Mouse (Mus musculus) hematopoietic stem cell, adult 5-6 weeks (primary cell): Measurements from ENCODE around the gene Hs6st3. TPM values are rescaled to one million over a fixed set of nuclear protein-coding genes. Genes with fewer than 3 reads are reported as not detected.

ENCODE experiments used
- ATAC-seq, 2 experiments: fragments of 125-278 bp in 1 of 2; replicated peaks in 1 of 2; 2 replicates each; pipeline ENCODE4 v1.8.0; 2016 to 2017; ENCODE audit warnings: inconsistent platforms in 2 of 2, mild to moderate bottlenecking in 2 of 2, moderate number of reproducible peaks in 2 of 2, low read depth in 1 of 2, moderate TSS enrichment in 1 of 2; ENCODE audit not compliant: low FRiP score in 2 of 2, poor library complexity in 2 of 2, severe bottlenecking in 2 of 2, insufficient read depth in 1 of 2, low TSS enrichment in 1 of 2
- total RNA-seq: library from RNA; stranded (forward); fragments of 172-1452, 232-1000 nt; gene quantifications from 2 replicates; pipeline ENCODE4 v1.2.3, GENCODE M21; 2017

Hs6st3 gene
- total RNA-seq, 1 experiment from 2014 or later = 0.50 TPM

DNA sequence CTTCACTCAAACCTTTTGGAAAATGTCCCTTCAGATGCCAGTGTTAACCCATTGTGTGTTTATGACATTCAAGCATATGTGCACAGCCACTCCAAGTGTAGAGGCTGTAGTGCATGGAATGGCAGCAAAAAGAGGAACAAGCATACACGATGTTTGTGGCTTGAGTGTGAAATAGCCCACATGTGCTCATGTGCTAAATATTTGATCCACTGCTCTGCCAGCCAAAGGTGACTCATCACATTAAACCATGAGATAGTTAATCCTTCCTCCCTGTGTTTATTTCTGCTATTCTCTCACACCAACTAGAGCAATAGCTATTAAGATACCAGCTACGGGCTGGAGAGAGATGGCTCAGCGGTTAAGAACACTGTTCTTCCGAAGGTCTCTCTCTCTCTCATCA lies 223.3 kb downstream of the Hs6st3 start:
- peak in 1 of 2 experiments; percentile 46; a peak in 1 of 4 replicates for ATAC-seq

DNA sequence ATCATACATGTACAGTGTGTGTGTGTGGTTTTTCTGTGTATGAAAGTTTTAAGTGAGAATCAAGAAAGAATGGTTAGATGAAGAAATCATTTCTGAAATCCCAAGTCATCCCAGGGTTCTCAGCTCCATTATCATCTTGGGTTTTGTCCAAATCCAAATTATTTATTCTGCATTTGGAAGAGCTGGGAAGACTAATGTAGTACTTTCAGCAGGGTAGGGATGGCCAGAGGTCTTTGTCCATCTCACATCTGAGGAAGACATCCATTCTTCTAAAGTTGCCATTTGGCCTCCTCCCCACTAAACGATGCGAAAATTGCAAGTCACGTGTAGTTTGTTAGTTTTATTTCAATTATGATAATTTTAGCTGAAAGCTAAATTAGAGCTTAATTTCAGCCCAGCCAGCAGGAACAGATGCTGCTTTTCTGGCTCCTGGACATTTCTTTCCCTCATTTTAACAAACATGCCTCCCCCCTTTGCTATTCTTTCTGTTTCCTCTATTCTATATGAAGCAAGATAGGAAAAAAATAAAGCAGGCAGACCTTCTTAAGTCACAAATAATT lies 229.8 kb downstream of the Hs6st3 start:
- ATAC-seq = no peak

DNA sequence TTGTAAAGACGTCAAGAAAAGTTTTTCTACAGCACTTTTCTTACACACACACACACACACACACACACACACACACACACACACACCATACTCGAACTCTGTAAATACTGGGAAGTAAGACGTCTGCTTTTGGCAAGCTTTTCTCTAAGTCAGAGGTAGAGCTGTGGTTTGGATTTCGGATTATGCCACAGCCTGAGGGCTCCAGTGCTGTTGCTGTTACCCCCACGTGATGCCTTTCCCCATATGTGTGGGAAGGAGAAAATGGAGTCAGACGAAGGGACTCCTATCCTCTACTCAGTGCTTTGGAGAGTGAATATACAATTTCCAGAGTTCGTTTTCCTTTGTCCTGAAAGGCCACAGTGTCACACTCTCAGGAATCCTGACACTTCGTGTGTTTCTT lies 231.1 kb downstream of the Hs6st3 start:
- ATAC-seq = no peak

- no peak for ATAC-seq
These were observed 231.9 kb downstream of the Hs6st3 start for GRCm38 (mm10) chr14:119370013-119370412.

- no peak for ATAC-seq
These were observed 241.2 kb downstream of the Hs6st3 start for GRCm38 (mm10) chr14:119379303-119379702.

DNA sequence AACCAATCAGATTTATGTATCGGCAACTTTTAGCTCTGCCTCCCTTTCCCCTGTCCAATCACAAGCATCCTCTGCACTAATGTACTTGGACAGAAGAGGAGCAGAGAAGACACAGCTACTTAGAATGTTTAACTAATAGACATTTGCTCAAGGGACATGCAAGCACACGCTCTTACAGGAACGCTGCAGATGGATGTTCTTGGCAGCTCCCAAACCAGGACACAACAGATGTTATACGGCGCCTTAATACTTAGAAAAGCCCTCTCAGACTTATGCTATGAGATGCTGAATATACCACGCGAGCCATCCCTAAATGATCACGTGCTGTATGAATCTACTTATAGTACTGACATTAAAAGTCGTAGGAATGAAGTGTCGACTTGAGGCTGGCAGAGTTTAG lies 263.5 kb downstream of the Hs6st3 start:
- no peak for ATAC-seq

DNA sequence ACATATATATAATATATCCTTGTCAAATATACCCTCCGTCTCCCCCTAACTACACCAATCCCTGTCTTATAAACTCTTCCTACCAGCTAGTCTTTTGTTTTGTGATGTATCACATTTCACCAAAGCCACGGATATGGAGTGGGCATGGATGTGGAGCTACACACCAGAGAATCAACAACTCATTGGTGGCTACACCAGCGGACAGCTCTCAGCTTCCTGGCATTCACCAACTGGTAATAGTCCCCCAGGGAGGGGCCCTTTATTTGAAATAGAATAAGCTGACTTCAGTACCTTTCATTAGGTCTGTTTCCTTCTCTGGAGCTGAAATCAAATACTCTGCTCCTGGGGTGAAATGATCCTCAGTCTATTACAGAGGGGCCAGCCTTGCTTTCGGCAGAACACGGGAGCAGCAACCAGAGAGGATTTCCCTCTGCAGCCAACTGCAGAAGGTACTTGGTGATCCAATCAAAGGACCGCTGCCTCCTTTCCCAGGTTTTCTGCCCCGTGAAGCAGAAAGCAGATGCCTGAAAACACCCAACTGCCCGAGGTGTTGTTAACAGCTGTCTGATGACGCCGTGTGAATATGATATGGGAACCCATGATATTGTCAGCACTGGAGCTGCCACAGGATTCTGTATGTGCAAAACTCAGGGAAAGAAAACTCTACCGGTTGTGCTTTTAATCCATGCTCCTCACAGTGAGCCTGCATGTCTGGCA lies 271.4 kb downstream of the Hs6st3 start:
- no peak for ATAC-seq

DNA sequence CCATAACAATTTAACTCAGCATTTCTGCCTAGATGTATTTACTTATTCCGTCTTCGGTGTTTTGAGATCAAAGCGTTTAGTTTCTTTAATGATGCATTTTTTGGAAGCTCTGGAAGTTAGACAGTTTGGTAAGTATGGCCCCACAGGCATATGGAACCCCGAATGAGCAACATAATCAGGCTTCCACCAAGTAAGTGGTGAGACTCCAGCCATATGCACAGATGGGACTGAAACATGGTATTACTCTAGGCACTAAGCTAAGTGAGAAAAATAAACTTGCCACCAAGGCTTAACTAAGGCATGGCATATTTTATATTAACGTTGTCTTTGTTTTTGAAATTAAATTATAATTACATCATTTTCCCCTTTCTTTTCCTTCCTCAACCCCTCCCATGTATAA lies 284.8 kb downstream of the Hs6st3 start:
- ATAC-seq = no peak

- no peak for ATAC-seq
These were observed 312.3 kb downstream of the Hs6st3 start for GRCm38 (mm10) chr14:119450471-119450870.

DNA sequence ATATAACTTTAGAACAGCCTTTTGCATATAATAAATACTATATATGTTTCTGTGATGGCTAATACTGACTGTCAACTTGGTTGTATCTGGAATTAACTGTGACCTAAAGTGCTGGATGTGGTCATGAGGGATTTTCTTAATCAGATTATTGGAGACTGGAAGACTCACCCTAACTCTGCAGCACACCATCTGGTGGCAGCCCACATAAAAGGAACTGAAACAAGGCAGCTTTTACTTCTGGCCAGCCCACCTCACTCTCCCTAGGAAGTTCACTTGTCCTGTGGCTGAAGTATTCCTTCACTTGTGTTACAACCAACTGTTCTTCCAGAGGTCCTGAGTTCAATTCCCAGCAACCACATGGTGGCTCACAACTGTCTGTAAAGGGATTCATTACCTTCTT lies 313.5 kb downstream of the Hs6st3 start:
- no peak for ATAC-seq

- no peak for ATAC-seq
These were observed 314.2 kb downstream of the Hs6st3 start for GRCm38 (mm10) chr14:119452382-119452781.

DNA sequence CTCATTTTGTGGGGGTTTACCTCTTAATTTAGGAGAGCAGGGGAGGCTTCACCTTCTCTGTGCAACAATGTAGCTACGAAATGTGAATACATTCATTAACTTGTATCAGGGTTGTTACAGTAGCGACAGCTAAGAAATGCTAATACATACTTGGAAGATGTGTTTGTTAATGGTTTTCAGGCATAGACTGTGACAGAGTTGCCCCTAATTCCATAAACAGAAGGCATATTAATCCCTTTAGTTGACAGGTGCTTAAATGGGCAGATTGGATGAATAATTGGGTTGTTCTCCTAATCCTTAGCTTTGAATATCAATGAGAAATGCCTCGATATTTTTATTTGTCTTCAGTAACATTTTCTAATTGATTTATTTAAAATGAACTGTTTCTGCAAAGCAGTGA lies 314.7 kb downstream of the Hs6st3 start:
- no peak for ATAC-seq

DNA sequence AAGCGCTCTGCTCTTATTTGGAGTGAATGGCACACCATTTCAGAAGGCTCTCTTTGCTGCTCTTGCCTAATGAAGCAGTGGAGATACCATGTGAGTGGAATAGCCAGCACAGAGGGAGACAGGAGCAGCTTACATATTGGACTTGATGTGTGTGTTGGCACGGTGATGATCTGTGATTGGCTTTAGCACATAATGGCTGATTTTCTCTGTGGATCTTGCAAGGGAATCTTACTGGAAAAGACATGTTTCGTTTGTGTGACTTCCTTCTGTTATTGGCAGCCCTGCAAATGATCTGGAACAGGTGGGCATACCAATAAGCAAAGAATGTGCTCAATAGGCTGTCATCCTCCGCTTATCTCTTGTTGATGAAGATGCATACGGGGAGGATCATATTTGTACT lies 326.2 kb downstream of the Hs6st3 start:
- ATAC-seq = no peak

GRCm38 (mm10) chr14:119464883-119465282 lies 326.7 kb downstream of the Hs6st3 start:
- no peak for ATAC-seq

GRCm38 (mm10) chr14:119466899-119467588 lies 328.9 kb downstream of the Hs6st3 start:
- ATAC-seq = no peak

DNA sequence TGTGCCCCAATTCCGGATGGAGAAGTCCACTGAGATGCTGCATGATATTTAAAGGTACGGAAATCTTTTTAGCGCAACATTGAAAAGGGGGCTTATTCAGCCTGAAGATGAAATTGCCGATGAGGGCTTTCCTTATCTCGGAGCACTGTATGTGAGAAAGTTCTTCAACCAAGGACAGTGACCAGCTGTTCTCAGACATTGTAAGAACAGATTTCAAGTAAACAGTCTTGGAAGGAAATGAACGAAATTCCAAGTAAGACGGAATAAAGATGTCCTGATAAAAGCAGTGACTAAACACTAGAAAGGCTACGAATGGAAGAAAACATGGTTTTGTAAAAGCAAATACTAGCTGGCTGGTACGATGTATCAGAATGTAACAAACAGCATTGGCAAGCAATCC lies 338.4 kb downstream of the Hs6st3 start:
- ATAC-seq = no peak

DNA sequence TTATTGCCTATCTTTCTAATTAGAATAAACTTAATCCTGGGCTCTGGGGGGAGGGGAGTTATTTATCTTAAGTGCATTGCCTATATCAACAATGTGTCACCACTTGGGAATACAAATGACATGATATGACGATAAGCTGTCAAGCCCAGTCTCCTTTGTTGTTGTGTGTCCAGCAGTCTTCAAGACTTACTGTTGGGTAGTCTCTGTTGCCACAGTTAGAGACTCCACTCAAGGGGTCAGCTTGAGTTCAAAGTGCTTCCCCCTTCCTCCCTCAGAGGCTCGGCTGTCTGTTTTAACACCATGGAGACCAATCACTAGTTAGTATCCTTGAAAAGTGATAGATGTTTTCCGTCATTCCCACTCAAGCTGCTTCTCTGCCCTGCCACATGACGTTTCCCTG lies 339.7 kb downstream of the Hs6st3 start:
- no peak for ATAC-seq

DNA sequence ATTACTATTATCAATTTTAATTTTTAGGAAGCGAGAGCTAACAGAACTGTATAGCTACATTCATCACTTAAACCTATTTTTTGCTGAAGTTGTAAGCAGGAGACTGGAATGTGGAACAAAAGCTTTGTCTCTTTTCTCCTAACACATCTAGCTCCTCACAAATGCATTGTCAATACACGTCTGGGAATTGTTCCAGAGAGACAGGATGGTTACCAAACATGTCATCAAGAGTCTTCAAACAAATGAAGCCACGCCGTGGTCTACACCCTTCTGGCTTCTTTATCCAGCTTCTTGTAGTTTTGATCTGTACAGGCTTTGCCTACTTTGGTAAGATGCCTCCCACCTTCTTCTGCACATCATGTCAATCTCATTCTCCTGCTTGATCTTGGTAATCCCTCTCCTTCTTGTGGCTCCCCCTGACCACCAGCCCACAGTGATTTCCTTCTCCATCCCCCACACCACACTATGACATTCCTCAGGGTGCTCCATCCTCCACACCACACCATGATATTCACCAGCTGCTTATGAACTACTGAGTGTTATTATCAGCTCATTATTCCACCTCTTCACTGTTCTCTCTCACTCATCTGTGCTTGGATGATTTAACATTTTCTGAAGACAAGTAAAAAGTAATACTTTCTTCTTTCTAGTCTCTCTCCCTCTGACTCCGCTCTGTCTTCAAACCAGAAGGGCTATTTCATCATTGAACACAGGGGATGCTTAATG lies 351.0 kb downstream of the Hs6st3 start:
- ATAC-seq = no peak
